Mouse (Mus musculus): ENCODE measurements around the gene Dctn3.

GRCm38 (mm10) chr4:41666646-41667045 is 56.3 kb downstream of the Dctn3 start:
- TF ChIP-seq CTCF (IDR thresholded peaks at IDR 0.05; ENCODE audit: borderline replicate concordance, control insufficient read depth, extremely low read depth, insufficient read depth, low read length, poor library complexity): no peak
- no peak for TF ChIP-seq POLR2A (IDR thresholded peaks at IDR 0.05; ENCODE audit: control insufficient read depth, extremely low read depth, insufficient read depth, low read length, poor library complexity)

Measured in thymus, adult 2 months (tissue).